Mouse (Mus musculus) cerebellum, adult 2 months (tissue): ENCODE results near the gene Anp32e.

Experiments
- CTCF ChIP-seq: fragments of 200-500 bp; IDR thresholded peaks from 2 replicates; pipeline ENCODE4 v1.5.1; 2011; ENCODE audit warnings: low read depth, mild to moderate bottlenecking, control low read depth, low read length, moderate library complexity, borderline replicate concordance; ENCODE audit not compliant: insufficient read depth
- POLR2A ChIP-seq: fragments of 200-500 bp; IDR thresholded peaks from 2 replicates; pipeline ENCODE4 v1.6.1; 2011; ENCODE audit warnings: low read length, control low read depth, borderline replicate concordance; ENCODE audit not compliant: insufficient read depth

DNA sequence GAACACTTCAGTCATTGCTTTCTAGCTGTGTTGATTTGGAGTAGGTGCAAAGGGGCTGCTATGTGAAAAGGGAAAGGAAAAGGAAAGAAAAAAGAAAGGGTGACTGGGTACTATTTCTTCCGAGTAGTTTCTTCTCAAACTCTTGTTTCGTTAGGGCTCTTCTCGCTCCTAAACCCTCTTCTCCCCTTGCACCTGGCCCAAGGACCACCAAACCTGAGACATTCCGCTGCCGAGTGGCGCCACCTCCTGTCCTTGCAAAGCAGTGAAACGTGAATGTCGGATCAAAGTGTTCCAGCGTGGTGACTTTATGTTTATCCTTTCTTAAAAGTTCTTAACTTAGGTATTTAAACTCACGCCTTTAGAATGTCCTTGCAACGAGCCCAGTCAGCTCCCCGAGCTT, 22.2 kb upstream of the Anp32e start:
- TF ChIP-seq CTCF, result peak; percentile 85
- no peak for TF ChIP-seq POLR2A
